8 mouse cellular contexts compared by ENCODE assay signal in genomic region chr5:122129068-122129655, GRCm38 (mm10). TPM values are rescaled to one million over a fixed set of nuclear protein-coding genes. Genes with fewer than 3 reads are reported as not detected.
DNase-seq lines count a peak whose midpoint lies in the region; TF ChIP-seq lines count a peak whose summit lies in the region.
"Had no signal": no experiment of that assay in that cellular context is flagged by ENCODE, and none has a peak within 500 bp of the region (broad histone marks: within the 10 kb centered on the region; RNA-seq: fewer than 3 reads in every experiment).

No protein-coding gene starts in this region.

- H3K4me3 ChIP-seq in ES-E14 (ENCODE audit: insufficient read depth in 1 of 2, low read depth in 1 of 2, low read length in 2 of 2, poor library complexity in 1 of 2, severe bottlenecking in 1 of 2) = peak overlapping the region in 1 of 2 experiments; percentile 23; a peak in 2 of 4 replicates
- H3K4me3 ChIP-seq in layer of hippocampus, adult 2 months = no peak overlapping the region

- H3K36me3 ChIP-seq in ES-E14 (ENCODE audit: control insufficient read depth, insufficient read depth, low read length, poor library complexity, severe bottlenecking) = no peaks in the 10 kb centered on the region

- intact Hi-C loops in heart, postnatal 36 days (cut with DNase I) = no loop called here

- peaks cover 8 to 26% of the 10 kb centered on the region in 2 experiments for H3K4me1 ChIP-seq in ES-E14 (ENCODE audit: control insufficient read depth in 2 of 2, insufficient read depth in 2 of 2, low read length in 2 of 2, poor library complexity in 1 of 2)

- no peak overlapping the region; the same call in 1 of the 2 replicates for H3K27ac ChIP-seq in ES-E14 (ENCODE audit: insufficient read depth, low read depth, low read length, poor library complexity, severe bottlenecking)
- H3K27ac ChIP-seq in layer of hippocampus, adult 2 months = peak overlapping the region; percentile 39; the same call in 1 of the 2 replicates

- in situ Hi-C loops in ES-E14 (cut with MboI; ENCODE audit: low sequenced_read_pairs in 2 of 2, unreplicated experiment in 2 of 2) = no loop called here

- peak; percentile 90 for TF ChIP-seq CTCF in layer of hippocampus, adult 2 months (conservative IDR thresholded peaks at IDR 0.05)

- no peak overlapping the region for H3K9ac ChIP-seq in ES-E14 (ENCODE audit: insufficient read depth, low read depth, low read length, poor library complexity, severe bottlenecking)

- H3K9me3 ChIP-seq in ES-E14 (ENCODE audit: control insufficient read depth, insufficient read depth, low read depth, low read length) = no peaks in the 10 kb centered on the region

- peak; percentile 78 for DNase-seq in ES-E14 (ENCODE audit: low read depth, low spot score)
- DNase-seq in adrenal gland, postnatal 36 days = peak; percentile 49 to 80
- DNase-seq in fibroblast of lung, adult 2 months (ENCODE audit: low read depth) = peak; percentile 46
- DNase-seq in heart, postnatal 36 days = peak; percentile 72 to 79
- DNase-seq in layer of hippocampus, adult 2 months (ENCODE audit: low spot score in 2 of 2) = peak; percentile 75 to 80
- DNase-seq in lung, postnatal 14 days = peak; percentile 87
- peak; percentile 77 for DNase-seq in right cerebral cortex, postnatal 4 days

TF ChIP-seq in ES-E14, 5 proteins besides CTCF, POLR2A, EP300 and RAD21:
- TF ChIP-seq ZC3H11A (IDR thresholded peaks at IDR 0.05; ENCODE audit: borderline replicate concordance, low read depth, low read length) (peak; percentile 7; the same call in 1 of the 2 replicates), MAFK (IDR thresholded peaks at IDR 0.05; ENCODE audit: insufficient read depth, low read depth, low read length) (no peak)
TF ChIP-seq in ES-E14: peak in this region for 1.

RNA-seq across cellular contexts. Expression of gene Ccdc63, which starts 11.5 kb away (rescaled TPM):
- total RNA-seq in ES-E14 (2012; rRNA removed) = 1.7 and 2.2 TPM in 2 replicates
- not detected for total RNA-seq in adrenal gland, postnatal 36 days (2021)
- total RNA-seq in heart, postnatal 36 days (2021) = not detected
- 1 to 10 TPM in 1 of 2 experiments, under 1 TPM in 1; 0.39 to 1.2 TPM for total RNA-seq in layer of hippocampus, adult 2 months (2021)

RNA-seq across cellular contexts. Expression of gene Myl2, which starts 28.4 kb away (rescaled TPM):
- 0.89 TPM in 1 of 2 replicates, not detected in the other for total RNA-seq in ES-E14 (2012; rRNA removed)
- total RNA-seq in adrenal gland, postnatal 36 days (2021) = 1 to 10 TPM in 1 of 2 experiments, not detected in 1; 2.0 TPM
- over 10,000 TPM; 18,107 to 20,333 TPM for total RNA-seq in heart, postnatal 36 days (2021)
- total RNA-seq in layer of hippocampus, adult 2 months (2021) = under 1 TPM in 1 of 2 experiments, not detected in 1; 0.88 TPM
- total RNA-seq: hematopoietic stem cell, adult 5-6 weeks had no signal

RNA-seq across cellular contexts. Expression of gene Ppp1cc, which starts 28.9 kb away (rescaled TPM):
- total RNA-seq in ES-E14 (2012; rRNA removed) = 245 and 265 TPM in 2 replicates
- total RNA-seq in adrenal gland, postnatal 36 days (2021) = 100 to 1,000 TPM; 165 to 169 TPM
- total RNA-seq in heart, postnatal 36 days (2021) = 100 to 1,000 TPM; 118 to 125 TPM
- 100 to 1,000 TPM; 223 to 228 TPM for total RNA-seq in layer of hippocampus, adult 2 months (2021)

Comparison
In these comparisons a context has a peak if more than half of its experiments do, and no peak if none do; other contexts are left out.
1. RNA of gene Myl2, which starts 28.4 kb away (total RNA-seq): 18,107 to 20,333 TPM in heart, postnatal 36 days; 2.0 TPM in adrenal gland, postnatal 36 days, 0.89 TPM in ES-E14 and 0.88 TPM in layer of hippocampus, adult 2 months; every median in the first group is over 1,000 times any median in the second.
2. Peak in every context shown above with its lines, with median percentiles within 50 percentile points of each other: DNase-seq.